Mouse (Mus musculus): ENCODE measurements around the gene Becn1.

Becn1 gene

GRCm38 (mm10) chr11:101269577-101270116 lies 32.4 kb downstream of the Becn1 start:
- ATAC-seq (ENCODE audit: low TSS enrichment) = no peak

- ATAC-seq (ENCODE audit: low TSS enrichment) = no peak
Measured at GRCm38 (mm10) chr11:101265906-101266305, 36.2 kb downstream of the Becn1 start.

GRCm38 (mm10) chr11:101264954-101265471 lies 37.1 kb downstream of the Becn1 start:
- no peak for ATAC-seq (ENCODE audit: low TSS enrichment)

GRCm38 (mm10) chr11:101263989-101264280 lies 38.2 kb downstream of the Becn1 start:
- no peak for ATAC-seq (ENCODE audit: low TSS enrichment)

- ATAC-seq (ENCODE audit: low TSS enrichment) = no peak
Measured at GRCm38 (mm10) chr11:101263138-101263988, 38.7 kb downstream of the Becn1 start.

- ATAC-seq (ENCODE audit: low TSS enrichment) = no peak
Measured at GRCm38 (mm10) chr11:101262272-101262967, 39.7 kb downstream of the Becn1 start.

- no peak for ATAC-seq (ENCODE audit: low TSS enrichment)
Measured at GRCm38 (mm10) chr11:101260826-101261380, 41.2 kb downstream of the Becn1 start.

GRCm38 (mm10) chr11:101259948-101260825 lies 41.9 kb downstream of the Becn1 start, which contains the start of gene Wnk4:
Gene Wnk4, plus strand, starts transcription at chr11:101260567.
- no peak for ATAC-seq (ENCODE audit: low TSS enrichment)

GRCm38 (mm10) chr11:101259261-101259712 lies 42.8 kb downstream of the Becn1 start:
- ATAC-seq (ENCODE audit: low TSS enrichment) = peak; percentile 80

- ATAC-seq (ENCODE audit: low TSS enrichment) = no peak
Measured at GRCm38 (mm10) chr11:101255826-101256775, 46.0 kb downstream of the Becn1 start.

- ATAC-seq (ENCODE audit: low TSS enrichment) = peak; percentile 79; the same call in 1 of the 2 replicates
Measured at GRCm38 (mm10) chr11:101253613-101254389, 48.3 kb downstream of the Becn1 start, which contains the start of gene Vps25. Gene Vps25, plus strand, starts transcription at chr11:101253707.

- ATAC-seq (ENCODE audit: low TSS enrichment) = no peak; the same call in 1 of the 2 replicates
Measured at GRCm38 (mm10) chr11:101252941-101253340, 49.1 kb downstream of the Becn1 start.

- no peak for ATAC-seq (ENCODE audit: low TSS enrichment)
Measured at GRCm38 (mm10) chr11:101251031-101251430, 51.1 kb downstream of the Becn1 start.

- ATAC-seq (ENCODE audit: low TSS enrichment) = no peak
Measured at GRCm38 (mm10) chr11:101248258-101248994, 53.7 kb downstream of the Becn1 start.

GRCm38 (mm10) chr11:101247521-101248030 lies 54.5 kb downstream of the Becn1 start:
- no peak for ATAC-seq (ENCODE audit: low TSS enrichment)

GRCm38 (mm10) chr11:101246702-101247012 lies 55.4 kb downstream of the Becn1 start:
- ATAC-seq (ENCODE audit: low TSS enrichment) = no peak

GRCm38 (mm10) chr11:101245855-101246701 lies 56.0 kb downstream of the Becn1 start, which contains the start of gene Ramp2:
Gene Ramp2, plus strand, starts transcription at chr11:101246028.
- peak; percentile 27; the same call in 1 of the 2 replicates for ATAC-seq (ENCODE audit: low TSS enrichment)

Data from frontal cortex, adult (tissue).